Mouse (Mus musculus) forebrain, embryonic 13.5 days (tissue): ENCODE results near the gene Cplx2. TPM values are rescaled to one million over a fixed set of nuclear protein-coding genes. Genes with fewer than 3 reads are reported as not detected.

Experiments used
- ATAC-seq: fragments of 200-750 bp; cut with Nextera tagmentation; 2 replicates; pipeline ENCODE4 v1.8.0; 2017
- H3K27ac ChIP-seq: fragments of 300-500 bp; sonication (generic); 2 replicates; pipeline ENCODE4 v1.5.1; 2015; ENCODE audit warnings: inconsistent platforms, mild to moderate bottlenecking, moderate library complexity
- H3K27me3 ChIP-seq: fragments of 300-500 bp; sonication (generic); 2 replicates; pipeline ENCODE4 v1.6.1; 2015; ENCODE audit warnings: mild to moderate bottlenecking, inconsistent platforms
- H3K36me3 ChIP-seq: fragments of 300-500 bp; sonication (generic); 2 replicates; pipeline ENCODE4 v1.6.1; 2015; ENCODE audit warnings: mild to moderate bottlenecking, inconsistent platforms; ENCODE audit not compliant: poor library complexity, severe bottlenecking
- H3K4me1 ChIP-seq: fragments of 300-500 bp; sonication (generic); 2 replicates; pipeline ENCODE4 v1.6.1; 2015; ENCODE audit warnings: inconsistent platforms
- H3K4me2 ChIP-seq: fragments of 300-500 bp; sonication (generic); 2 replicates; pipeline ENCODE4 v1.6.1; 2015; ENCODE audit warnings: inconsistent platforms, mild to moderate bottlenecking, moderate library complexity
- H3K4me3 ChIP-seq: fragments of 300-500 bp; sonication (generic); 2 replicates; pipeline ENCODE4 v1.5.1; 2015; ENCODE audit warnings: mild to moderate bottlenecking, inconsistent platforms
- H3K9ac ChIP-seq: fragments of 300-500 bp; sonication (generic); 2 replicates; pipeline ENCODE4 v1.6.1; 2015; ENCODE audit warnings: mild to moderate bottlenecking, inconsistent platforms
- H3K9me3 ChIP-seq: fragments of 300-500 bp; sonication (generic); replicated peaks from 2 replicates; pipeline ENCODE4 v1.6.1; 2016; ENCODE audit warnings: inconsistent platforms
- WGBS: fragments of 180-500 bp; shearing (Covaris S2); methylation state at CpG from one replicate; pipeline ENCODE4 v1.1.7; 2015; 5-methylcytosine and 5-hydroxymethylcytosine counted together
- polyA plus RNA-seq: library from polyadenylated mRNA; unstranded; fragments of >200 nt; fragmentation: Nextera tagmentation; extraction: Ambion mirVana; gene quantifications from 2 replicates; pipeline ENCODE4 v1.2.1, GENCODE M21; 2015

The Cplx2 gene
- polyA plus RNA-seq, 1 experiment from 2014 or later: 20.0 TPM

DNA sequence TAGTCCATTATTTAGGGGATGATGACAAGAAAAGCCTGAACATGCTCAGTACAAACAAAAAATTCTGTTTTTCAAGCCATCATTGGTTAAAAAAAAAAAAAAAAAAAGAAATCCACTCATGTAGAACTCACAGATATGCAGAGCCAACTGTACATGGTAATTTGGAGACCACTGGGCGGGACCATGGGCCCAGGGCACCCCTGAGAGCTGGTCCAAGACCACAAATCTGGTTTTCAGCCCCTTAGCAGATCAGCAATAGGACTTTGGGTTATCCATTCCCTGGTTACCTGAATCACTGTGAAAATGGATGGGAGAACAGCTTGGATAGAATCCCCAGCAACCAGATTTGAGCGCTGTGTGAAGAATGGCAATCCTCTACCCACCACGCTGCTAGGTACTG, 40.5 kb downstream of the Cplx2 start:
- WGBS: 78% methylated on average over 3 of the region's 3 CpGs
- H3K9me3 ChIP-seq: no peaks in the 10 kb centered on the region
- H3K4me2 ChIP-seq: no peak overlapping the region
- H3K4me3 ChIP-seq: no peak overlapping the region
- H3K4me1 ChIP-seq: peaks cover 16% of the 10 kb centered on the region
- H3K9ac ChIP-seq: no peak overlapping the region
- peak overlapping the region; percentile 51; the same call in 1 of the 2 replicates for H3K27ac ChIP-seq
- H3K27me3 ChIP-seq: no peaks in the 10 kb centered on the region
- ATAC-seq: no peak
- no peaks in the 10 kb centered on the region for H3K36me3 ChIP-seq

GRCm38 (mm10) chr13:54412236-54412635, 41.1 kb downstream of the Cplx2 start:
- ATAC-seq: peak; percentile 88
- Histone ChIP-seq H3K9me3 (no peaks in the 10 kb centered on the region), H3K4me2 (peak overlapping the region; percentile 10; the same call in 1 of the 2 replicates), H3K36me3 (no peaks in the 10 kb centered on the region), H3K9ac (no peak overlapping the region), H3K27me3 (no peaks in the 10 kb centered on the region), H3K27ac (peak overlapping the region; percentile 51), H3K4me3 (no peak overlapping the region), H3K4me1 (peaks cover 16% of the 10 kb centered on the region)
- 10% methylated on average over 7 of the region's 7 CpGs for WGBS

- Histone ChIP-seq H3K9ac (no peak overlapping the region), H3K4me3 (no peak overlapping the region), H3K36me3 (no peaks in the 10 kb centered on the region), H3K9me3 (no peaks in the 10 kb centered on the region), H3K27ac (peak overlapping the region; percentile 51), H3K4me2 (0 out of 2 replicates have a peak overlapping the region, but pooled peaks have one; percentile 10), H3K27me3 (no peaks in the 10 kb centered on the region), H3K4me1 (peaks cover 16% of the 10 kb centered on the region)
- WGBS: 76% methylated on average over 4 of the region's 4 CpGs
- ATAC-seq: peak; percentile 45; the same call in 1 of the 2 replicates
Measured at GRCm38 (mm10) chr13:54412721-54413120, 41.6 kb downstream of the Cplx2 start.

GRCm38 (mm10) chr13:54415059-54415458, 43.9 kb downstream of the Cplx2 start:
- WGBS: 94% methylated on average over 4 of the region's 4 CpGs
- no peak for ATAC-seq
- Histone ChIP-seq H3K9ac (no peak overlapping the region), H3K36me3 (no peaks in the 10 kb centered on the region), H3K4me3 (no peak overlapping the region), H3K27ac (no peak overlapping the region), H3K9me3 (no peaks in the 10 kb centered on the region), H3K4me1 (peaks cover 31% of the 10 kb centered on the region), H3K4me2 (no peak overlapping the region), H3K27me3 (no peaks in the 10 kb centered on the region)

- Histone ChIP-seq H3K4me3 (no peak overlapping the region), H3K9ac (no peak overlapping the region), H3K4me1 (peaks cover 15% of the 10 kb centered on the region), H3K9me3 (0 out of 2 replicates have a peak, but pooled peaks cover 5% of the 10 kb centered on the region), H3K4me2 (no peak overlapping the region), H3K27me3 (no peaks in the 10 kb centered on the region), H3K27ac (peak overlapping the region; percentile 61), H3K36me3 (no peaks in the 10 kb centered on the region)
- 38% methylated on average over 10 of the region's 10 CpGs for WGBS
- ATAC-seq: peak; percentile 67
Measured at GRCm38 (mm10) chr13:54418781-54419327, 47.7 kb downstream of the Cplx2 start.

DNA sequence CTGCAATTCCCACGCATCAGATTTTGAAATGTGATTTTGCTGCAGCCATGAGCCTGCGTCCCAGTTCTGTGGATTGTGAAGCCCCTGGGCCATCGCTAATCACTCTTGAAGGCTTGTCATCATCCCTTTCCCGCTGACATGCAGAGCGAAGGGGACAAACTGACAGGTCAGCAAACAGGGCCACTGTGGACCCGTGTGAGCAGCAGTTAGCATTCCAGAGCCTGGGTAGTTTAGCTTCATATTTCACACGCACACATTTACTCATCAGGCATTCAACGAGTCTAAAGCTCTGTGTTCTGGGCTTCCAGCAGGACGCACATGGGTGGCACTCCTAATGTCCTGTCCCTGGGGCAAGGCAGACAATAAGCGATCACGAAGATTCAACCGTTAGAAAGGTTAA, 49.1 kb downstream of the Cplx2 start:
- no peak overlapping the region for H3K4me2 ChIP-seq
- no peaks in the 10 kb centered on the region for H3K36me3 ChIP-seq
- H3K9me3 ChIP-seq: 0 out of 2 replicates have a peak, but pooled peaks cover 5% of the 10 kb centered on the region
- no peak overlapping the region for H3K27ac ChIP-seq
- no peak for ATAC-seq
- WGBS: 82% methylated on average over 12 of the region's 12 CpGs
- no peak overlapping the region for H3K9ac ChIP-seq
- peaks cover 21% of the 10 kb centered on the region for H3K4me1 ChIP-seq
- no peaks in the 10 kb centered on the region for H3K27me3 ChIP-seq
- H3K4me3 ChIP-seq: no peak overlapping the region

DNA sequence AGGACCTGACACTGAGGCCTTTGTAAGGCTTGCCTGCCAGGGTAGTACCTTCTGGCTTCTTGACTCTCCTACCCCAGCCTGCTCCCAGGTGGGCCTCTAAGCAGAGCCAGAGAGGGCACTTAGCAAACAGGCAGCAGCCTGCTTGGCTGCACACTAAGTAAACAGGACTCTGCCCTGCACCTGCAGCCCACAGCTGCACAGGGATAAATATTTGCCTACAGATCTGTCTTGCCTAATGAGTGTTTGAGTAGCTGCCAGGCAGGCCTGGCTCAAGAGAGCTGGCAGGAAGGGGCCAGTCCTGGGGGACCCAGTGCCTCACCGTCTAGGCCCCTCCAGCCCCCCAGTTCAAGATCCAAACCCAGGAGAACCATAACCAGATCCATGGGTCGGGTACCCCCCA, 54.1 kb downstream of the Cplx2 start:
- ATAC-seq: peak; percentile 59
- Histone ChIP-seq H3K27ac (peak overlapping the region; percentile 48), H3K9ac (no peak overlapping the region), H3K4me2 (no peak overlapping the region), H3K4me1 (peaks cover 10% of the 10 kb centered on the region), H3K4me3 (no peak overlapping the region), H3K9me3 (0 out of 2 replicates have a peak, but pooled peaks cover 5% of the 10 kb centered on the region), H3K36me3 (no peaks in the 10 kb centered on the region), H3K27me3 (no peaks in the 10 kb centered on the region)
- 55% methylated on average over 2 of the region's 2 CpGs for WGBS

DNA sequence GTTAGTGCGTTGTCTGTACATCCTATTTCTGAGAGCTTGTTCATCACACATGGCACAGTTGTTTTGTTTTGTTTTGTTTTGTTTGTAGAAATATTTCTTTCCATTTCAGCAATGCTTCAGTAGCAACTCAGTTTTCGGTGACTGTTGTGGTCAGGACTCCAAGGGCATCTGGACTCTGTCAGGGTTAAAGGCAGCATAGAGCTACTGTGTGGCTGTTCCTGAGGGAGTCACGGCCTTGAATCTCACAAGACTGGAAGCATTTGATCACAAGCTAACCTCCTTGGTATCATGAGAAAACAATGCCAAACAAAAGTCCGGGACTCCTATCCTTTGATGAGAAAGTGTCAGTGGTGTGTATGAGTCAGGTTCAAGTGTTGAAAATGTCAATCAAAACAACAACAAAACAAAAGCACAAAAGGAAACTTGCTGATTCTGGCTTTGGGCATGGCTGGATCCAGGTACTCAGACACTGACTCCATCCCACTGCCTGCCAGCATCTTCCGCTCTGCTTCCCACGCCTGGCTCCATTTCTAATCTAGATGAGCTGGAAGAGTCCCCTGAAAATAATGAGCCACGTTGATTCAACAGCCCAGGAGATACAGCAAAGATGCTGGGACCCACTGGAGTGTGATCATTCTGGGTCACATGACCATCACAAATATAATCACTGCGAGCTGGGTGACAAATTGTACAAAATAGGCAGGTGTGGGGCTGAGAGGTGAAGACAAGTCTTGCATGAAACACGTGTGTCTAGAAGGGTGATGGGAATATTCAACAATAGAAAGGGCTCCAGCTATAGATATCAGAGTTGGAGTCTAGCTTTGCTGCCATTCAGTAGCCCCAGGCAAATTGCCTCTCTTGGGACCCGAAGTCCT, 55.9 kb downstream of the Cplx2 start:
- Histone ChIP-seq H3K9ac (no peak overlapping the region), H3K4me1 (peaks cover 10% of the 10 kb centered on the region), H3K27ac (no peak overlapping the region), H3K27me3 (no peaks in the 10 kb centered on the region), H3K4me2 (no peak overlapping the region), H3K4me3 (no peak overlapping the region), H3K9me3 (0 out of 2 replicates have a peak, but pooled peaks cover 5% of the 10 kb centered on the region), H3K36me3 (no peaks in the 10 kb centered on the region)
- no peak for ATAC-seq
- WGBS: 79% methylated on average over 10 of the region's 10 CpGs

GRCm38 (mm10) chr13:54428771-54429170, 57.6 kb downstream of the Cplx2 start:
- Histone ChIP-seq H3K4me3 (no peak overlapping the region), H3K4me2 (no peak overlapping the region), H3K4me1 (peaks cover 10% of the 10 kb centered on the region), H3K9me3 (no peaks in the 10 kb centered on the region), H3K36me3 (no peaks in the 10 kb centered on the region), H3K27me3 (no peaks in the 10 kb centered on the region), H3K9ac (no peak overlapping the region), H3K27ac (no peak overlapping the region)
- WGBS: 79% methylated on average over 3 of the region's 3 CpGs
- no peak for ATAC-seq

- no peak for ATAC-seq
- WGBS: 67% methylated on average over 2 of the region's 2 CpGs
- H3K27ac ChIP-seq: no peak overlapping the region
Measured at GRCm38 (mm10) chr13:54430051-54430450, 58.9 kb downstream of the Cplx2 start.

DNA sequence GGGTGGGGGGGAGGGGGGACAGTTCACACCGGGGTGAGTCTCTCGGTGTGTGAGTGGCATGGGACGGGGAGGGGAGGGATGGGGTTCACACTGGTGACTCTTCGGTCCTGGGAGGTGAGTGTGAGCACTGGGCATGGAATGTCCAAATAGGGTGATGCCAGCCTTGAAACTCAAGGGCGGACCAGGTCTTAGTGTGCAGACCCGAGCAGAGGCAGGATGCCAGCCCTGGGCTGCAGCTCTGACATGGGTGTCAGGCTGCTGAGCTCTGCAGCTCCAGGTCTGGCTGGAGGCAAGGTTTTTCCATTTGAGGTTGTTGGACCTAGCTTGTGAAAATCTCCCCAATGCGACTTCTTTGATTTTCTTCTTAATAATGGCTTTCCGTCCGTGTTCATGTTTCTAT, 60.0 kb downstream of the Cplx2 start:
- no peaks in the 10 kb centered on the region for H3K4me1 ChIP-seq
- no peak overlapping the region for H3K4me3 ChIP-seq
- H3K36me3 ChIP-seq: no peaks in the 10 kb centered on the region
- H3K9me3 ChIP-seq: no peaks in the 10 kb centered on the region
- H3K27me3 ChIP-seq: no peaks in the 10 kb centered on the region
- no peak overlapping the region for H3K4me2 ChIP-seq
- no peak overlapping the region for H3K9ac ChIP-seq
- 82% methylated on average over 9 of the region's 9 CpGs for WGBS
- H3K27ac ChIP-seq: no peak overlapping the region
- no peak for ATAC-seq

More at GRCm38 (mm10) chr13:54430051-54430450, 58.9 kb downstream of the Cplx2 start:
- Histone ChIP-seq H3K27me3 (no peaks in the 10 kb centered on the region), H3K4me2 (no peak overlapping the region), H3K9me3 (no peaks in the 10 kb centered on the region), H3K4me1 (peaks cover 6% of the 10 kb centered on the region), H3K36me3 (no peaks in the 10 kb centered on the region), H3K4me3 (no peak overlapping the region), H3K9ac (no peak overlapping the region)
